Mouse (Mus musculus): ENCODE data around the gene Lenep.
"Not testable (repeated sequence)": the region's sequence is repeated elsewhere in the genome, so short reads cannot be mapped to it uniquely, and the experiment has no call there.

The Lenep gene

GRCm38 (mm10) chr3:89402693-89403092 lies at the start of gene Lenep:
Gene Lenep (minus strand): TSS chr3:89402793.
- no peak for DNase-seq (ENCODE audit: low read depth)

GRCm38 (mm10) chr3:89451916-89452315 lies 49.3 kb upstream of the Lenep start:
- DNase-seq (ENCODE audit: low read depth) = no peak

DNA sequence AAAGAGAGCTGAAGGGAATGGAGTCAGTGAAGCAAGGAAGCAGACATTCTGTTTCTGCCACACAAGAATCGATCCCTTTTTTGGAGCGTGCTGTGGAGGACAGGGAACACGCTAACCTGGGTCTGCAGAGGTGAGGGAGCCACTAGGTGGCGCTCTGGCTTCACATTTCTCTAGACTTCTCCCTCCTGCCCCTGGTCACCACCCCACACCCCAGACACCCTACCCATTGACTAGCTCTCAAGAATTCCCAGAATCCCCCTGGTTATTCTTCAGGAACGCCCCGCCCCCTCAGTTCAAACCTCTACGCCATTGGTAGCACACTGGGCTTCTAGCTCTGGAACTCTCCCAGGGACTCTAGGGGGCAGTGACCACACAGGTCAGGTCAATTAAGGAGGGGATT lies 46.9 kb upstream of the Lenep start:
- DNase-seq (ENCODE audit: low read depth) = peak; percentile 75

DNA sequence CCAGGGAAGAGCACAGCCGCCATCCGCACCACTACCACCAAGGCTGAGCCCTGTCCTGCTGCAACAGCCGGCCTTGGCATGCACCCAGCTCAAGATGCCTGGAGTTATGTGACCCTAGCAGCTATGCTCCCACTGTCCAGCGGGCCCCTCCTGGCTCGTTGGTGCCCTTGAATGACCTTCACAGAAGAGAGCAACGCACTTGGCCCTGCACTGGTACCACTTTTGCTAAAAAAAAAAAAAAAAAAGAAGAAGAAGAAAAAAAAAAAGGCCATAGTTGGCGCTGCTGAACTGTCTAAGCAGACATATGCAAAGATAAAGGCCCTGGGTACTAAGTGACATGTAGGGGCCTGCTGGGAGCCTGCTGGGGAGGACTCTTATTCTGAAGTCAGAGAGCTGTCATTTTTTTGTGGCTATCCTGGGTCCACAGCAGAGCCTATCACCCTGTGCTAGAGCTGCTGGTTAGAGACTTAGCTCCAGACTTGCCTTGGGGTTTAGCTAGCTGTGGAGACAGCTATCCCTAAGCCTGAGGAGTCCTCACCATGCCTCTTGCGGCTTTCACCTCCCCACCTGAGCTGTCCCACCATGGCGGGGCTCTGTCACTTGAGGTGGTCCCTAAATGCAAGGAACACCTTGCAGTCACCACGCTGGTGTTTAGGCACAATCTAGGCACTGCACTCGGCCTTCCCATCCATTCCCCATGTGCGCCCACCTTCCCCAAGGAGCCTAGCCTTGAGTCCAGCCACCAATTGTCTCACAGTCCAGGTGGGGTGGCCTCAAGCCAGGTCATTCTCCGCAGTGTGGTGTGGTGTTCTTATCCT lies 46.3 kb upstream of the Lenep start:
- peak; percentile 59 for DNase-seq (ENCODE audit: low read depth)

- no peak for DNase-seq (ENCODE audit: low read depth)
These were observed 38.1 kb upstream of the Lenep start for GRCm38 (mm10) chr3:89440691-89441090.

- DNase-seq (ENCODE audit: low read depth) = no peak
These were observed 34.7 kb upstream of the Lenep start for GRCm38 (mm10) chr3:89437269-89437668.

DNA sequence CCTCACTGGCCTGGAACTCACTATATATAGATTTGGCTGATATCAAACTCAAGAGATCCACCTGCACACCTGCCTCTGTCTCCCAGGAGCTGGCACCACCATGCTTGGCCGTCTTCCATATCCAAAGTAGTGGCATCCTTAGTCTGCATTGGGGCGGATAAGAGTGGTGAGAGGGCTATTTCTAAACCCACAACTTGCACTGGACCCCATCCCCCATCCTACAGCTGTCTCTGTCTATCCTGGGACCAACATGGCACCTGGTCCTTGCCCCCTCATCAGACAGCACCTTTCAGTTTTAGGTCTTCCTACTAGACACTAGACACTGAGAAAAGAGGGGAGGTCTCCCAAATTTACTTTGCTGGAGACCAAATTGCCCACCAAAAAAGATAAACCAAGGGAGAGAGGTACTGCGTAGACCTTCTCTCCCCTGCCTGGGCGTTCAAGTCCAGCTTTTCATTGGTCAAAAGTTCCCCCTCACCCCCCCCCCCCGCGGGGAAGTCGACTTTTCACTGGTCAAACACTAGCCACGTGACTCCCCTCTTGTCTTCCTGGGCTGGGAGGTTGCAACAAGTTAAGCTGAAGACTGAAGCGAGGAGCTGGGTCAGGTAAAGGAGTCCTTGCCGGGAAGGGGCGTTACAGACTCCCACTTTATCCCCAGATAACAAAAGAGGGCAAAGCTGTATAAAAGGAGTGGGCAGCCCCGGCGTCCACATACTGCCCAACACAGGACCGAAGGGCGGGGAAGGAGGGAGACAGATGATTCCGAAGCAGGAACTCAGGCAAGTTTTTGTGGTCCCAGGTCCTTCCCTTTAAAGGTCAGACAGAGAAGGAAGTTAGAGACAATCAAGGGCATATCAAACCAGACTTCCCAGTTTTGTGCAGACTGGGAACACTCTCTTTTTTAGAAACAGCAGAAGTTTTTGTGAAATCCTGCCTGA lies 33.9 kb upstream of the Lenep start, which contains the start of gene Pbxip1:
TSS of gene Pbxip1 (plus strand) at position 531 of the 938 bp plus-strand sequence.
- DNase-seq (ENCODE audit: low read depth) = no peak

GRCm38 (mm10) chr3:89435041-89435440 lies 32.4 kb upstream of the Lenep start:
- no peak for DNase-seq (ENCODE audit: low read depth)

GRCm38 (mm10) chr3:89434532-89434931 lies 31.9 kb upstream of the Lenep start:
- DNase-seq (ENCODE audit: low read depth) = no peak

- no peak for DNase-seq (ENCODE audit: low read depth)
These were observed 30.0 kb upstream of the Lenep start for GRCm38 (mm10) chr3:89432606-89433005.

- peak; percentile 88 for DNase-seq (ENCODE audit: low read depth)
These were observed 27.9 kb upstream of the Lenep start, which contains the start of gene Pygo2 for GRCm38 (mm10) chr3:89430171-89431159. Gene Pygo2 (plus strand): TSS chr3:89430214.

GRCm38 (mm10) chr3:89429021-89429420 lies 26.4 kb upstream of the Lenep start:
- not testable (repeated sequence) for DNase-seq (ENCODE audit: low read depth)

- DNase-seq (ENCODE audit: low read depth) = peak; percentile 88
These were observed 23.3 kb upstream of the Lenep start for GRCm38 (mm10) chr3:89425876-89426275.

DNA sequence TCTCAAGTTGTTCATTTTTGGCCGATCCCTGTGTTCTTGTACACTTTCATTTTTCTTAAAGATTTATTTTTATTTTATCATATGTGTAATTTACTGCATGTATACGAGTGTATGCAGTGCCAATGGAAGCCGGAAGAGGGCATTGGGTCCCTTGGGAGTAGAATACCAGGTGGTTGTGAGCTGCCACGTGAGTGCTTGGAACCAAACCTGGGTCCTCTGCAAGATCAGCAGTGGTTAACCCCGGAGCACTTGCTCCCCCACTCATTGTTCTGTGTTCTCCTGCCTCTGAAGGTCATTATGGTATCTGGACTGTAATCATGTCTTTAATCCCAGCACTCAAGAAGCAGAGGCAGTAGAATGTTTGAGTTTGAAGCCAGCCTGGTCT lies 22.5 kb upstream of the Lenep start:
- no peak for DNase-seq (ENCODE audit: low read depth)

DNA sequence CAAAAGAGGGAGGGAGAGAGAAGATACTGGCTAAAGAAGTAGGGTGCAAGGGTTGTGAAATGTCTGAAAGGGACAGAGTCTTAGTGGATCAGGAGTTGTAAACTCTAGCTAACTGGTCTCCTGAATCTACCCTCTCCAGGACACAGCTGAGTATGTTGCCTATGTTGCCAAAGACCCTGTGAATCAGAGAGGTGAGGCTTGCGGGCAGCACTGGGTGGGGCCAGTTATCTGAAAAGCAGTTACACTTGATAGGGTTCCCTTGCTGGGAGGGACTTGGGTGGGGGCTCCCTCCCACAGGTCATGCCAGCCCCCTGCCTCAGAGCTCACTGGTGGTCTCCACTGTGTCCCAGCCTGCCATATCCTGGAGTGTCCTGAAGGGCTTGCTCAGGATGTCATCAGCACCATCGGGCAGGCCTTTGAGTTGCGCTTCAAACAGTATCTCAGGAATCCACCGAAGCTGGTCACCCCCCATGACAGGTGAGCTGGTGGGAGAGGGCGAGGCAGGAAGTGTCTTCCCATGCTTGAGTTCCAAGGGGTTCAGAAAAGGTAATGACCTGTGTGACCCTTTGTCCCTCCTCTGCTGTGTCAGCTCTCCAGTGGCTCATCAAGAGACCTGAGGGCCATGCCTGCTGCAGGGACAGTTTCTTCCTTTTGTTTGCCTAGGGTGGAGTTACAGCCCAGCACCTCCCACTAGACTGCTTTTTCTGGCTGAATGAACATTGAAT lies 22.0 kb upstream of the Lenep start:
- DNase-seq (ENCODE audit: low read depth) = no peak

GRCm38 (mm10) chr3:89422556-89423205 lies 20.1 kb upstream of the Lenep start:
- no peak for DNase-seq (ENCODE audit: low read depth)

GRCm38 (mm10) chr3:89421810-89422473 lies 19.3 kb upstream of the Lenep start:
- no peak for DNase-seq (ENCODE audit: low read depth)

- peak; percentile 78 for DNase-seq (ENCODE audit: low read depth)
These were observed 18.6 kb upstream of the Lenep start for GRCm38 (mm10) chr3:89421002-89421774.

GRCm38 (mm10) chr3:89420421-89420820 lies 17.8 kb upstream of the Lenep start:
- DNase-seq (ENCODE audit: low read depth) = no peak

Measured in c-Kit-positive CD71-positive TER-119-negative erythroid progenitor cells, embryonic 14.5 days (primary cell).